Mouse (Mus musculus) Patski (cell line): ENCODE measurements at regions not wholly inside any gene's neighbourhood (a gene's known extent, or its start where the extent isn't known, plus 50 kb on each side); places are given as distances from the start of the nearest gene placed in this dataset.

Experiments
- ATAC-seq: fragments of 100-300 bp; one replicate; pipeline ENCODE4 v1.8.0; 2021
- CTCF ChIA-PET: fragments of 350-600 bp; sonication (Branson Sonifier 250); formaldehyde crosslinking; loops from one replicate; lab custom pipeline; 2022; ENCODE audit warnings: inconsistent platforms; lab: Charles Lee
- POLR2A ChIA-PET: fragments of 350-600 bp; sonication (Branson Sonifier 250); formaldehyde crosslinking; loops from one replicate; lab custom pipeline; 2022; ENCODE audit warnings: antibody characterized with exemption, inconsistent platforms; lab: Charles Lee
- DNase-seq: peaks from one replicate; pipeline ENCODE4 v3.0.0-alpha.2; 2011; ENCODE audit warnings: low read depth, low spot score
- H3K27me3 ChIP-seq: fragments of 371-371 bp; one replicate; pipeline ENCODE4 v1.5.1; 2021
- CTCF ChIP-seq: fragments of 100-300 bp; IDR thresholded peaks from one replicate; pipeline ENCODE4 v1.5.1; 2021
- in situ Hi-C: fragments of 300-500 bp; cut with MboI; formaldehyde crosslinking; loops from 3 replicates; pipeline ENCODE4 v1.11.1; 2018; ENCODE audit warnings: low pct_unique_long_range_greater_than_20kb, mixed read lengths

GRCm38 (mm10) chr17:45834518-45835071 is 101.0 kb upstream of the 1600014C23Rik start:
- no peak for DNase-seq
- no peaks in the 10 kb centered on the region for H3K27me3 ChIP-seq
- TF ChIP-seq CTCF: no peak
- in situ Hi-C loops: no loop called here
- ChIA-PET POLR2A (no interaction called here), CTCF (interaction anchor here (2.5 kb wide), 1 partner anchor 11 kb away, joined by 9 read pairs; no protein-coding TSS in a partner anchor)
- no peak for ATAC-seq

- ChIA-PET CTCF (interaction anchor here (1.2 kb wide), 1 partner anchor 10 kb away, joined by 3 read pairs; no protein-coding TSS in a partner anchor), POLR2A (no interaction called here)
- in situ Hi-C loops: no loop called here
- no peak for TF ChIP-seq CTCF
- ATAC-seq (no peak), DNase-seq (no peak)
- H3K27me3 ChIP-seq: no peaks in the 10 kb centered on the region
Measured at GRCm38 (mm10) chr17:45830324-45830723, 96.7 kb upstream of the 1600014C23Rik start.

GRCm38 (mm10) chr17:45829571-45829970 is 95.9 kb upstream of the 1600014C23Rik start:
- in situ Hi-C loops: no loop called here
- CTCF ChIA-PET: interaction anchor here (1.2 kb wide), 1 partner anchor 10 kb away, joined by 3 read pairs; no protein-coding TSS in a partner anchor
- no peaks in the 10 kb centered on the region for H3K27me3 ChIP-seq
- POLR2A ChIA-PET: no interaction called here
- no peak for TF ChIP-seq CTCF
- DNase-seq (no peak), ATAC-seq (no peak)

GRCm38 (mm10) chr17:45828843-45829242 is 95.2 kb upstream of the 1600014C23Rik start:
- ATAC-seq: no peak
- no peak for TF ChIP-seq CTCF
- in situ Hi-C loops: no loop called here

GRCm38 (mm10) chr17:45828284-45828824 is 94.7 kb upstream of the 1600014C23Rik start:
- no peak for DNase-seq
- CTCF ChIA-PET: no interaction called here
- no peak for ATAC-seq
- no peaks in the 10 kb centered on the region for H3K27me3 ChIP-seq
- POLR2A ChIA-PET: interaction anchor here (0.6 kb wide), 1 partner anchor 23 kb away, joined by 3 read pairs; no protein-coding TSS in a partner anchor
- in situ Hi-C loops: no loop called here
- TF ChIP-seq CTCF: no peak

More at GRCm38 (mm10) chr17:45828843-45829242, 95.2 kb upstream of the 1600014C23Rik start:
- POLR2A ChIA-PET: no interaction called here
- no peaks in the 10 kb centered on the region for H3K27me3 ChIP-seq
- DNase-seq: no peak
- CTCF ChIA-PET: no interaction called here

- ChIA-PET POLR2A (interaction anchor here (0.5 kb wide), 1 partner anchor 58 kb away, joined by 5 read pairs; no protein-coding TSS in a partner anchor), CTCF (interaction anchor here (1.0 to 2.5 kb wide), 3 partner anchors 8 to 76 kb away, joined by 3 to 9 read pairs (median 5); no protein-coding TSS in a partner anchor)
- in situ Hi-C loops: no loop called here
- DNase-seq (no peak), ATAC-seq (no peak)
- TF ChIP-seq CTCF: no peak
- no peaks in the 10 kb centered on the region for H3K27me3 ChIP-seq
Measured at GRCm38 (mm10) chr17:45824977-45825376, 91.3 kb upstream of the 1600014C23Rik start.

GRCm38 (mm10) chr17:45823501-45823900 is 89.9 kb upstream of the 1600014C23Rik start:
- in situ Hi-C loops: no loop called here
- no peak for TF ChIP-seq CTCF
- ChIA-PET POLR2A (interaction anchor here (0.6 kb wide), 1 partner anchor 459 kb away, joined by 3 read pairs; no protein-coding TSS in a partner anchor), CTCF (interaction anchor here (1.3 to 2.5 kb wide), 2 partner anchors 10 to 75 kb away, joined by 5 to 9 read pairs; no protein-coding TSS in a partner anchor)
- ATAC-seq (no peak), DNase-seq (no peak)
- H3K27me3 ChIP-seq: no peaks in the 10 kb centered on the region

GRCm38 (mm10) chr17:45822427-45822826 is 88.8 kb upstream of the 1600014C23Rik start:
- ATAC-seq (no peak), DNase-seq (no peak)
- TF ChIP-seq CTCF: no peak
- no peaks in the 10 kb centered on the region for H3K27me3 ChIP-seq
- CTCF ChIA-PET: no interaction called here
- in situ Hi-C loops: no loop called here
- POLR2A ChIA-PET: no interaction called here

- ChIA-PET POLR2A (no interaction called here), CTCF (no interaction called here)
- no peak for DNase-seq
- no peaks in the 10 kb centered on the region for H3K27me3 ChIP-seq
- no peak for TF ChIP-seq CTCF
- in situ Hi-C loops: no loop called here
- no peak for ATAC-seq
Measured at GRCm38 (mm10) chr17:45821356-45821755, 87.7 kb upstream of the 1600014C23Rik start.

GRCm38 (mm10) chr17:45819143-45819542 is 85.5 kb upstream of the 1600014C23Rik start:
- no peak for DNase-seq
- ATAC-seq: no peak
- no peak for TF ChIP-seq CTCF
- in situ Hi-C loops: no loop called here
- CTCF ChIA-PET: no interaction called here
- POLR2A ChIA-PET: no interaction called here
- H3K27me3 ChIP-seq: no peaks in the 10 kb centered on the region

- no peaks in the 10 kb centered on the region for H3K27me3 ChIP-seq
- POLR2A ChIA-PET: interaction anchor here (0.6 kb wide), 1 partner anchor 13 kb away, joined by 4 read pairs; no protein-coding TSS in a partner anchor
- CTCF ChIA-PET: interaction anchor here (1.1 to 1.7 kb wide), 2 partner anchors 10 to 216 kb away, joined by 3 to 6 read pairs; partner anchors contain the start of gene Vegfa
- ATAC-seq (no peak), DNase-seq (no peak)
- in situ Hi-C loops: no loop called here
- no peak for TF ChIP-seq CTCF
Measured at GRCm38 (mm10) chr17:45816566-45816965, 82.9 kb upstream of the 1600014C23Rik start.
